Mouse (Mus musculus) hindbrain, embryonic 10.5 days (tissue): ENCODE results near the gene Wwox. TPM values are rescaled to one million over a fixed set of nuclear protein-coding genes. Genes with fewer than 3 reads are reported as not detected.
A peak's percentile ranks its signal among the peaks of the same experiment; 100 is the strongest.

Experiments
- DNase-seq: peaks from one replicate; pipeline ENCODE4 v3.0.0-alpha.2; 2017; ENCODE audit warnings: low spot score
- H3K27ac ChIP-seq: fragments of 300-500 bp; sonication (generic); 2 replicates; pipeline ENCODE4 v1.5.1; 2016; ENCODE audit warnings: mild to moderate bottlenecking, moderate library complexity
- H3K27me3 ChIP-seq: fragments of 300-500 bp; sonication (generic); 2 replicates; pipeline ENCODE4 v1.6.1; 2016; ENCODE audit warnings: mild to moderate bottlenecking; ENCODE audit not compliant: poor library complexity, insufficient read depth, severe bottlenecking
- H3K36me3 ChIP-seq: fragments of 300-500 bp; sonication (generic); 2 replicates; pipeline ENCODE4 v1.6.1; 2016; ENCODE audit warnings: mild to moderate bottlenecking, moderate library complexity
- H3K4me1 ChIP-seq: fragments of 300-500 bp; sonication (generic); replicated peaks from 2 replicates; pipeline ENCODE4 v1.6.1; 2016; ENCODE audit warnings: mild to moderate bottlenecking
- H3K4me3 ChIP-seq: fragments of 300-500 bp; sonication (generic); 2 replicates; pipeline ENCODE4 v1.5.1; 2016; ENCODE audit warnings: mild to moderate bottlenecking, moderate library complexity
- H3K9me3 ChIP-seq: fragments of 300-500 bp; sonication (generic); 2 replicates; pipeline ENCODE4 v1.6.1; 2016; ENCODE audit warnings: mild to moderate bottlenecking, moderate library complexity
- WGBS: fragments of 180-500 bp; shearing (Covaris S2); methylation state at CpG from one replicate; pipeline ENCODE4 v1.1.7; 2016; 5-methylcytosine and 5-hydroxymethylcytosine counted together
- polyA plus RNA-seq: library from polyadenylated mRNA; unstranded; fragments of >200 nt; fragmentation: Nextera tagmentation; extraction: Ambion mirVana; gene quantifications from 2 replicates; pipeline ENCODE4 v1.2.1, GENCODE M21; 2016

The Wwox gene
- polyA plus RNA-seq, 1 experiment from 2014 or later = 12.5 TPM

DNA sequence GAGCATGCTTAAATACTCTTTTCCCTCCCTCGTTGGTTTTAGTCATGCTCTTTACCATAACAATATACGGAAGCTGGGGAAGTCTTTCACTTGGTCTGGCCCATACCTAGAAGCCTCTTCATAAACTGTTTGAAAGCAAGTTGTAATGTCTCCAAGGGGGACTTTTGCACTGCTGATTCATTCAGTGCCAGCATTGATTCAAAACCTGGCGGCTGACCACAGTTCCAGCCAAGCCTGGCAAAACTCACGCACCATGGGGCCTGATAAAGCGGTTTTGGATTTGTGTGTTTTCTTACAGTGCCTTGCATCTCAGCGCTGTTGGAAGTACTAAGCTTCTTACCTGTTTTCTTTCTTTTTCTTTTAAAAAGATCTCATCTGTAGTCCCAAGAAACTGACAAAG lies 834.5 kb downstream of the Wwox start:
- Histone ChIP-seq H3K36me3 (no peaks in the 10 kb centered on the region), H3K9me3 (no peaks in the 10 kb centered on the region), H3K27me3 (no peaks in the 10 kb centered on the region), H3K4me3 (no peak overlapping the region), H3K27ac (no peak overlapping the region), H3K4me1 (peaks cover 14% of the 10 kb centered on the region)
- DNase-seq = no peak
- 78% methylated on average over 6 of the region's 6 CpGs for WGBS

DNA sequence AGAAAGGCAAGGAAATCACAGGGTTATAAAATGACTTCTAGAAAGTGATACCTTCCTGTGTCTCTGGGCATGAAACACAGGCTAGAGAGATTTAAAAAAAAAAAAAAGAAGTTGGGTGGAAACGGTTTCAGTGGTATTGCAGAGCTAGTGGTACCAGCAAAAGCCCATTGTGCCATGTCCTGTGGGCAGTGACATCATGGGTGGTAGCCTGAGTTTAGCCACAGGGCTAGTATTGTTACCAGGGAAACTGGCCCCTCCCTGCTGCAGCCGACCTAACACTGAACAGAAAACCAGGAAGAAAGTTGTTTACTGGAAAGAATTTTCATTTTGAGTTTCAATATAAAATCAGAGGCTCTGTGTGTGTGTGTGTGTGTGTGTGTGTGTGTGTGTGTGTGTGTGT lies 836.8 kb downstream of the Wwox start:
- DNase-seq = no peak
- Histone ChIP-seq H3K9me3 (no peaks in the 10 kb centered on the region), H3K27ac (no peak overlapping the region), H3K27me3 (no peaks in the 10 kb centered on the region), H3K36me3 (no peaks in the 10 kb centered on the region), H3K4me1 (peaks cover 8% of the 10 kb centered on the region), H3K4me3 (no peak overlapping the region)
- 69% methylated on average over 2 of the region's 2 CpGs for WGBS

DNA sequence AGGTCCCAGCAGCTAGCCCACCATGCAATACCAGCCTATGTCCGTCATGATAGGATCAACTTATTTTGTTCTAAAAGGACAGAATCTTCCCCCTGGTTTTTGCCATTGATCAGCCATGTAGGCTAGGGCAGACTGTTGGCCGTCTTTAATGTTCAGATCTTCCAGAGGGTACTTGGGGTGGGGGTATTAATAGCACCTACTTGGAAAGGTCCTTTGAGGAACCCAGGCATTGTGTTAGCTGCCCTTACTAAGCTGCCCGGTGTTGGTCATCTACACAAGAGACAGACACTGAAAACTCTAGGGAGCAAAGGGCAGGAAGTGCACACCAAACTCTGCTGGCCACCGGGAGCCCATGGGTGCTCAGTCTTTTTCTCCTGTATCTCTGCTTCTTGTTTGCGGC lies 838.8 kb downstream of the Wwox start:
- H3K27me3 ChIP-seq = no peaks in the 10 kb centered on the region
- no peaks in the 10 kb centered on the region for H3K36me3 ChIP-seq
- 80% methylated on average over 5 of the region's 5 CpGs for WGBS
- H3K4me1 ChIP-seq = peaks cover 8% of the 10 kb centered on the region
- 0 out of 2 replicates have a peak, but pooled peaks cover 4% of the 10 kb centered on the region for H3K9me3 ChIP-seq
- H3K4me3 ChIP-seq = no peak overlapping the region
- no peak for DNase-seq
- H3K27ac ChIP-seq = no peak overlapping the region

DNA sequence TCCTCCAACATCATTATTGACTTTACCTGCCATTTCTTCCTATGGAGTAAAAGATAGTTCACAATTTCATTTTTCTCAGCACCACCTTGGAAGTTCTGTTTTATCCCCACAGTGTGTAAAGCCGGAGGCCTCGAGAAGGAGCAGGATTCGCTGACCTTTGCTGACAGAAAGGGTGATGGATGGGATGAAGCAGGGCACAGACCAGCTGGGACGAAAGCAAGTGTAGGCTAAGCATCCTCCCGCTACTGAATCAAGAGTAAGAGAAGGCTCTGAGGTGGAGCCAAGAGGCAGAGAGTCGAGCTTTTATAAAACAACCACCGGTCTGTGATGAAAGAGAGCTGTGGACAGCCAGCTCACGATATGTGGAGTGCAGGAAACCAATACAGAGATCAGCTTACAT lies 850.8 kb downstream of the Wwox start:
- Histone ChIP-seq H3K9me3 (peaks cover 4% of the 10 kb centered on the region; the same call in 1 of the 2 replicates), H3K36me3 (no peaks in the 10 kb centered on the region), H3K27me3 (no peaks in the 10 kb centered on the region), H3K4me1 (no peaks in the 10 kb centered on the region; the same call in 1 of the 2 replicates), H3K4me3 (no peak overlapping the region), H3K27ac (0 out of 2 replicates have a peak overlapping the region, but pooled peaks have one; percentile 5)
- WGBS = 71% methylated on average over 8 of the region's 8 CpGs
- DNase-seq = no peak

DNA sequence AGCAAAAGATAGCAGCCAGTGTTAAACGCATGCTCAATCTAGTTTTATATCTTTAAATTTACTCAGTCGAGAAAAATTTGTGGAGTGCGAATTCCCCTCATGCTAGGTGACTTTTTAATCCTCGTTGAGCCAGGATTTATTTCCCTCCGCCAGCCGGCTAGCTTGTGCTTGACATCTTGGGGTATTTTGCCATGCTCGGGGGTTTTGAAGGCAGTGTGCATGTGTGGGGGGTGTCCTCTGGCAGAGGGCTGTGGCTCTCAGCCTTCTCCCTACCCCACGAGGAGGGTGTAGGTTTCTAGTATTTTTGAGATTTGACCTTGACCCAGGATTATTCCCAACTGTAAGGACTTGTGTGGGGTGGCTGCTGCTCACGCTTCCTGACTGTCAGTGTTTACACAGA lies 857.3 kb downstream of the Wwox start:
- Histone ChIP-seq H3K4me1 (no peaks in the 10 kb centered on the region), H3K4me3 (no peak overlapping the region), H3K9me3 (no peaks in the 10 kb centered on the region), H3K36me3 (no peaks in the 10 kb centered on the region), H3K27me3 (no peaks in the 10 kb centered on the region), H3K27ac (no peak overlapping the region)
- 84% methylated on average over 9 of the region's 9 CpGs for WGBS
- no peak for DNase-seq

DNA sequence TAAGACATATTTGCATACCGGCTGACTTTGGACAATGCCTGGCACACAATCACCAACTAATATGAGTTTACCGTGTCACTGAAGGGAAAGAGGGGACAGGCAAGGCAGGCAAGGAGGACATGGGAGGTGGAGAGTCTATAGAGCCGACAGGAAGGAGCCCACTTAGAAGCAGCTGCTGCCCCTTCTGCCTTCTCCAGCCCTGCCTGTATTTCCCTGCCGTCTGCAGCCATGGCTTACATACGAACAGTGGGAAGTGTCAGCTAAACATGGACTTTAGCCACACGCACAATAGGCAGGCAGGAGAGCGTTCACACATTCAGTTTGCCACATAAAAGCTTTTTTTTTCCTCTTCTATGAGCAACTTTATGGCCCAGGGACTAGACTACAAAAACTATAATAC lies 863.0 kb downstream of the Wwox start:
- DNase-seq = peak; percentile 12
- Histone ChIP-seq H3K9me3 (no peaks in the 10 kb centered on the region), H3K36me3 (no peaks in the 10 kb centered on the region), H3K4me1 (peaks cover 27% of the 10 kb centered on the region), H3K27me3 (no peaks in the 10 kb centered on the region), H3K27ac (peak overlapping the region; percentile 53; the same call in 1 of the 2 replicates), H3K4me3 (no peak overlapping the region)
- 52% methylated on average over 7 of the region's 7 CpGs for WGBS

DNA sequence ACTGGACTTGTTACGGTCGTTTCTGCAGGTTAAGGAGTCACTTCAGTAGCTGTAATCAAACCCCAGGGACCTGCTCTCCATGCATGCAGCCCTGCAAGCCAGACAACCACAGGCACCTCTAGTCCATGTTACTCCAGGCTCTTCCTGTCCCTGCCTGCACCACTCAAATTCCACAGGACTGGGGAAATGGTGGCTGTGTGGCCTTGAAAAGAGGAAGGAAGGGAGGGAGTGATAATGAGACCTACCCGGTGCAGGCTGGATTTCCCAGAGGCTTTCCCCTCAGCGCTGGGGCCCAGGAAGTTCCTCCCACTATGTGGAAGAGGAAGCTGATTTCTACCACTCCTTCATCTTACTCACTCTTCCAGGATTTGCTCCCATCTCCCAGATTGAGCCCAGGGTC lies 868.0 kb downstream of the Wwox start:
- H3K27ac ChIP-seq = no peak overlapping the region
- H3K27me3 ChIP-seq = no peaks in the 10 kb centered on the region
- no peak overlapping the region for H3K4me3 ChIP-seq
- peaks cover 21% of the 10 kb centered on the region for H3K4me1 ChIP-seq
- H3K9me3 ChIP-seq = no peaks in the 10 kb centered on the region
- 61% methylated on average over 4 of the region's 4 CpGs for WGBS
- no peaks in the 10 kb centered on the region for H3K36me3 ChIP-seq
- DNase-seq = no peak

DNA sequence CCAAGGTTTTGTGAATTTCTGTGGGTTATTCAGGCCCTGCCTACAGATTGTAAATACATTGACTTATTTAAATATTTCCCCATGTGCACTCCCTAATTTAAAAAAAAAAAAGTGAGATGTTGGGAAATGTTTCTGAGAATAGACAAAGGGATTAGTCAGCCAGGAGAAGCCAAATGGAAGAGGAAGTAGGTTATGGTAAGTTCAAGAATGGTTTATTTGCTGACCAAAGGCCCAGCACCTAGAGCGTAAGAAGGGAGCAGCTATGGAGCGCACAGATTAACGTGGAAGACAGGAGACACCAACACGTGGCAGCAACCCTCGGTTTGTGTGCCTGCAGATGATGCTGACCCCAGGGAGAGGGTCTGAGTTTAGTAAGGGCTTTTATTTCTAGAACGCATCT lies 871.5 kb downstream of the Wwox start:
- no peak for DNase-seq
- Histone ChIP-seq H3K9me3 (no peaks in the 10 kb centered on the region), H3K36me3 (no peaks in the 10 kb centered on the region), H3K27ac (no peak overlapping the region), H3K27me3 (no peaks in the 10 kb centered on the region), H3K4me1 (no peaks in the 10 kb centered on the region; the same call in 1 of the 2 replicates), H3K4me3 (no peak overlapping the region)
- WGBS = 89% methylated on average over 6 of the region's 6 CpGs

DNA sequence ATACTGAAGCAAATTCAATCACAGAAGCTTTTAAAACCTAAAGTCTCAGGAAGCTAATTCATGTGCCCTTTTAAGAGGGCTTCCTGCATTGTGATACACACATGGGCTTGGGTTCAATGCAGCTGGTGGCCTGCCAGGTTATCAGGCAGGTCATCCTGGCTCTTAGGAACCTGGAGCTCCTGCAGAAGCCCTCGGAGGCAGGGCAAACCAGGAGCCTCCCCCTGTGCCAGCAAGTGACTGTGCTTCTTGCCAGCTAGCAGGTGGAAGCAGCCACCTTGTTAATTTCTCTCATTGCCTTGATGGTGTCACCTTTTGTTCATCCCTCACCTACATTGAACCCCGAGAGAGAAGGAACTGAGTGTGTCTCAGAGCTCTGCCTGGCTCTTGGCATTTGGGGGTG lies 872.9 kb downstream of the Wwox start:
- H3K4me1 ChIP-seq = no peaks in the 10 kb centered on the region; the same call in 1 of the 2 replicates
- 75% methylated on average over 2 of the region's 2 CpGs for WGBS
- DNase-seq = no peak
- H3K9me3 ChIP-seq = no peaks in the 10 kb centered on the region
- H3K27me3 ChIP-seq = no peaks in the 10 kb centered on the region
- no peak overlapping the region for H3K4me3 ChIP-seq
- H3K27ac ChIP-seq = no peak overlapping the region
- H3K36me3 ChIP-seq = no peaks in the 10 kb centered on the region

DNA sequence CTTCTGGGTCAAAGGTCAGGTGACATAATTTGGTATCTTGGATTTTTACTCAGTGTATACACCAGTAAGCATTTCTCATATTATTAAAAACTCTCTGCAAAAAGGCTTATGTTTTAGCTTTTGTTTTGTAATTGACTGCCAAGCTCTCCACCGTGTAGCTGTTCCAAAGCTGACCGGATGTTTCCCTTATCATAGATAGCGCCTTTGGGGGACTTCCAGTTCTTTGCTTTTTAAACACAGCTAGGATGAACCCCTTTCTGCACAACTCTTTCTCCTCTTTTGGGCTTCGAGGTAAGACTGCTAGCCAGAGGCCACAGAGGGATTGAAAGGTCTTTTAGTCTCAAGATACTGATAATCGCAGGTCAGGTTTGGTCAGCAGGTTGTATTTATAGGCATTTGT lies 883.0 kb downstream of the Wwox start:
- Histone ChIP-seq H3K4me3 (no peak overlapping the region), H3K4me1 (no peaks in the 10 kb centered on the region), H3K27ac (no peak overlapping the region), H3K36me3 (no peaks in the 10 kb centered on the region), H3K27me3 (no peaks in the 10 kb centered on the region), H3K9me3 (no peaks in the 10 kb centered on the region)
- DNase-seq = no peak
- 92% methylated on average over 5 of the region's 5 CpGs for WGBS

DNA sequence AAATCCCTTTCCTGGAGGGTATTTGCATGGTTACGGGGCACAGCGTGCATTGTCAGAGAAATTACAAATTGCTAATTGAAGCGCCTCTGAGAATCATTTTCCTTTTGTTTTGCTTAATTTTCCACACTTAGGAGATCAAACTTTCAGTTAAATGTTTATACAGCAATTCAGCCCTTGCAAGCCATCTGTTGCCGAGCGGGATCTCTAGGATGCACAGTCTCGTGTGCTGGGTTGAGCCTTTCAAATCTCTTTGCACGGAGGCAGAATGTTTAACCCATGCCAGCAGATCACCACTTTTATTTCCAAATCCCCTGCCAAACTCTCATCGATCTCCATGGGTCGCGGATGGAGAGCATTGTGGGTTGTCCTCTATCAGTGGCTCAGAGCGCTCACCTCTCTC lies 891.2 kb downstream of the Wwox start:
- H3K36me3 ChIP-seq = no peaks in the 10 kb centered on the region
- 89% methylated on average over 11 of the region's 11 CpGs for WGBS
- DNase-seq = no peak
- no peak overlapping the region for H3K27ac ChIP-seq
- H3K4me3 ChIP-seq = no peak overlapping the region
- no peaks in the 10 kb centered on the region for H3K9me3 ChIP-seq
- no peaks in the 10 kb centered on the region for H3K4me1 ChIP-seq
- H3K27me3 ChIP-seq = no peaks in the 10 kb centered on the region

DNA sequence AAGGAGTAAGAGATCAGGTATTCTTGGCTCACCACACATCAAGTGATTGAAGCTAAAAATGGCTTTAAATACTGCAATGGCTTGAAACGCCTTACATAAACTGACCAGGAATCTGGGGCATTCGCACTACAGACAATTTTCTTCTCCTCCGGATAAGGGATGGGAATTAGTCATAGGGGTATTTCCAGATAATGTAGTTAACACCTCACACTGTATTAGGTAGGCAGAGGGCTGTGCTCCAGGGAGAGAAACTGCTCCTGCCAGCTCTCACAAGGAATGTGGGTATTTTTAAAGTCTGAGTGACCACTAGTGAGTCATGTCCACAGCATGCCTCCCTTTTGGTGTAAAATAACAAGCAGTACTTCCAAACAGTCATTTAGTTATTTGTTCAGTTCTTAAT lies 894.5 kb downstream of the Wwox start:
- Histone ChIP-seq H3K27ac (no peak overlapping the region), H3K27me3 (no peaks in the 10 kb centered on the region), H3K36me3 (no peaks in the 10 kb centered on the region), H3K4me1 (no peaks in the 10 kb centered on the region), H3K4me3 (no peak overlapping the region), H3K9me3 (no peaks in the 10 kb centered on the region)
- WGBS = 92% methylated on average over 3 of the region's 3 CpGs
- DNase-seq = no peak

DNA sequence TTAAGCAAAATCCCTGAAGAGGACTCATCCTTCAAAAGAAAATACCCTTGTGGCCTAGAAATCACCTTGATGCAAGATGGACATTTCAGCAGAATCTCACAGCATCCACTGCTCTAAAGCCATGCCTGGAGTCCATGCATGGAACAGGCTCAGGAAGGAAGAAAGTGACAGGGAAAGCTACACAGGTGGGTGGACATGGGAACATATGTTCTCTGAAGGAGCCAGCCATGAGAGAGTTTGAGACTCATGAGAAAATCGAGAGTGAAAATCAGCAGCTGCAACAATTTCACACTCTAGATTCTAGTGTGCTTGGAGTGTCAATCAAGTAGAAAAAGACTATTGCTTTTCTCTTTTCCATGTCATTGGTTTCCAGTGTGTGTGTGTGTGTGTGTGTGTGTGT lies 896.9 kb downstream of the Wwox start:
- H3K9me3 ChIP-seq = no peaks in the 10 kb centered on the region
- H3K27me3 ChIP-seq = no peaks in the 10 kb centered on the region
- H3K36me3 ChIP-seq = no peaks in the 10 kb centered on the region
- no peak for DNase-seq
- H3K4me1 ChIP-seq = no peaks in the 10 kb centered on the region
- H3K4me3 ChIP-seq = no peak overlapping the region
- 78% methylated on average over 1 of the region's 1 CpGs for WGBS
- no peak overlapping the region for H3K27ac ChIP-seq

DNA sequence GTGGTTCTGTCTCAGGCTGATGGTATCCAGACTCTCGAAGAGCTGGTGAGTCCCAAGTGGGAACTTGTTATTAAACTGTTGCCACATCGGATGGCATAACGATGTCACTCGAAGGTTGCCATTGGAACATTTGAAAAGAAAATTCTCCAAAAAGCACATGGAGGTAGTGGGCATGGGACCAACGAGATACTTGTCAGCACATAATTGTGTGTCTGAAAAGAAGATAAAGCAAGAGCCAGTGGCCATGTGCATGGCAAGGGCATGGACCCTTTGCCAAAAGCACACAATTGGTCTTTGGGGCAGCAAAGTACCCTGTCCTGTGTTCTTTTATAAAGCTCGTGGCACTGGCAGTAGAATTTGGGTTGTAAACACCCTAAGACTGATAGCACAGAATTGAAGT lies 909.2 kb downstream of the Wwox start:
- WGBS = 88% methylated on average over 6 of the region's 6 CpGs
- H3K36me3 ChIP-seq = no peaks in the 10 kb centered on the region
- H3K9me3 ChIP-seq = no peaks in the 10 kb centered on the region
- no peak overlapping the region for H3K27ac ChIP-seq
- DNase-seq = no peak
- no peaks in the 10 kb centered on the region for H3K27me3 ChIP-seq
- H3K4me3 ChIP-seq = no peak overlapping the region
- no peaks in the 10 kb centered on the region for H3K4me1 ChIP-seq
